Mouse (Mus musculus): ENCODE measurements at regions not wholly inside any gene's neighbourhood (a gene's known extent, or its start where the extent isn't known, plus 50 kb on each side); places are given as distances from the start of the nearest gene placed in this dataset.

- Histone ChIP-seq H3K4me1 (ENCODE audit: control insufficient read depth, insufficient read depth, low read length) (no peaks in the 10 kb centered on the region), H3K9ac (ENCODE audit: low read depth, low read length) (no peak overlapping the region), H3K9me3 (replicated peaks; ENCODE audit: control insufficient read depth, low read length) (no peaks in the 10 kb centered on the region), H3K27me3 (ENCODE audit: control insufficient read depth, insufficient read depth, low read length) (no peaks in the 10 kb centered on the region), H3K27ac (ENCODE audit: low read depth, low read length) (no peak overlapping the region), H3K36me3 (ENCODE audit: control insufficient read depth, insufficient read depth, low read length) (no peaks in the 10 kb centered on the region), H3K4me2 (no peak overlapping the region), H3K4me3 (ENCODE audit: low read depth, low read length) (no peak overlapping the region)
- 72% methylated on average over 4 of the region's 4 CpGs for WGBS (ENCODE audit: insufficient replicate concordance)
- no peak for ATAC-seq (replicated peaks; ENCODE audit: insufficient number of reproducible peaks, low FRiP score, low TSS enrichment)
Observed at GRCm38 (mm10) chr5:41563441-41563840, 144.5 kb downstream of the Rab28 start.

- Histone ChIP-seq H3K4me3 (ENCODE audit: low read depth, low read length) (no peak overlapping the region), H3K4me2 (no peak overlapping the region)
- 81% methylated on average over 1 of the region's 1 CpGs for WGBS (ENCODE audit: insufficient replicate concordance)
Observed at GRCm38 (mm10) chr5:41562299-41562698, 145.7 kb downstream of the Rab28 start.

GRCm38 (mm10) chr5:41556700-41557309 is 151.2 kb downstream of the Rab28 start:
- Histone ChIP-seq H3K36me3 (ENCODE audit: control insufficient read depth, insufficient read depth, low read length) (no peaks in the 10 kb centered on the region), H3K4me2 (peak overlapping the region; percentile 65), H3K27me3 (ENCODE audit: control insufficient read depth, insufficient read depth, low read length) (no peaks in the 10 kb centered on the region), H3K4me1 (ENCODE audit: control insufficient read depth, insufficient read depth, low read length) (no peaks in the 10 kb centered on the region), H3K4me3 (ENCODE audit: low read depth, low read length) (peak overlapping the region; percentile 27), H3K27ac (ENCODE audit: low read depth, low read length) (no peak overlapping the region), H3K9ac (ENCODE audit: low read depth, low read length) (no peak overlapping the region), H3K9me3 (replicated peaks; ENCODE audit: control insufficient read depth, low read length) (no peaks in the 10 kb centered on the region)
- ATAC-seq (replicated peaks; ENCODE audit: insufficient number of reproducible peaks, low FRiP score, low TSS enrichment): no peak
- 36% methylated on average over 24 of the region's 24 CpGs for WGBS (ENCODE audit: insufficient replicate concordance)

More at GRCm38 (mm10) chr5:41562299-41562698, 145.7 kb downstream of the Rab28 start:
- no peaks in the 10 kb centered on the region for H3K4me1 ChIP-seq (ENCODE audit: control insufficient read depth, insufficient read depth, low read length)
- H3K9ac ChIP-seq (ENCODE audit: low read depth, low read length): no peak overlapping the region
- no peaks in the 10 kb centered on the region for H3K27me3 ChIP-seq (ENCODE audit: control insufficient read depth, insufficient read depth, low read length)
- H3K27ac ChIP-seq (ENCODE audit: low read depth, low read length): no peak overlapping the region
- no peaks in the 10 kb centered on the region for H3K36me3 ChIP-seq (ENCODE audit: control insufficient read depth, insufficient read depth, low read length)
- H3K9me3 ChIP-seq (replicated peaks; ENCODE audit: control insufficient read depth, low read length): no peaks in the 10 kb centered on the region
- no peak for ATAC-seq (replicated peaks; ENCODE audit: insufficient number of reproducible peaks, low FRiP score, low TSS enrichment)

- Histone ChIP-seq H3K4me2 (no peak overlapping the region), H3K9me3 (replicated peaks; ENCODE audit: control insufficient read depth, low read length) (no peaks in the 10 kb centered on the region), H3K27me3 (ENCODE audit: control insufficient read depth, insufficient read depth, low read length) (no peaks in the 10 kb centered on the region), H3K4me3 (ENCODE audit: low read depth, low read length) (no peak overlapping the region), H3K36me3 (ENCODE audit: control insufficient read depth, insufficient read depth, low read length) (no peaks in the 10 kb centered on the region), H3K4me1 (ENCODE audit: control insufficient read depth, insufficient read depth, low read length) (no peaks in the 10 kb centered on the region), H3K27ac (ENCODE audit: low read depth, low read length) (no peak overlapping the region), H3K9ac (ENCODE audit: low read depth, low read length) (no peak overlapping the region)
- ATAC-seq (replicated peaks; ENCODE audit: insufficient number of reproducible peaks, low FRiP score, low TSS enrichment): no peak
- WGBS (ENCODE audit: insufficient replicate concordance): 64% methylated on average over 3 of the region's 3 CpGs
Observed at GRCm38 (mm10) chr5:41554312-41554711, 153.6 kb downstream of the Rab28 start.

GRCm38 (mm10) chr5:41550063-41550462 is 157.9 kb downstream of the Rab28 start:
- no peak for ATAC-seq (replicated peaks; ENCODE audit: insufficient number of reproducible peaks, low FRiP score, low TSS enrichment)
- H3K4me1 ChIP-seq (ENCODE audit: control insufficient read depth, insufficient read depth, low read length): no peaks in the 10 kb centered on the region
- 75% methylated on average over 2 of the region's 2 CpGs for WGBS (ENCODE audit: insufficient replicate concordance)
- no peaks in the 10 kb centered on the region for H3K27me3 ChIP-seq (ENCODE audit: control insufficient read depth, insufficient read depth, low read length)
- no peak overlapping the region for H3K4me2 ChIP-seq
- no peak overlapping the region for H3K4me3 ChIP-seq (ENCODE audit: low read depth, low read length)
- no peaks in the 10 kb centered on the region for H3K9me3 ChIP-seq (replicated peaks; ENCODE audit: control insufficient read depth, low read length)
- no peak overlapping the region for H3K9ac ChIP-seq (ENCODE audit: low read depth, low read length)
- H3K36me3 ChIP-seq (ENCODE audit: control insufficient read depth, insufficient read depth, low read length): no peaks in the 10 kb centered on the region
- H3K27ac ChIP-seq (ENCODE audit: low read depth, low read length): no peak overlapping the region

- Histone ChIP-seq H3K36me3 (ENCODE audit: control insufficient read depth, insufficient read depth, low read length) (no peaks in the 10 kb centered on the region), H3K4me3 (ENCODE audit: low read depth, low read length) (no peak overlapping the region), H3K27ac (ENCODE audit: low read depth, low read length) (no peak overlapping the region), H3K4me1 (ENCODE audit: control insufficient read depth, insufficient read depth, low read length) (no peaks in the 10 kb centered on the region), H3K27me3 (ENCODE audit: control insufficient read depth, insufficient read depth, low read length) (no peaks in the 10 kb centered on the region), H3K9me3 (replicated peaks; ENCODE audit: control insufficient read depth, low read length) (no peaks in the 10 kb centered on the region), H3K9ac (ENCODE audit: low read depth, low read length) (no peak overlapping the region), H3K4me2 (no peak overlapping the region)
- ATAC-seq (replicated peaks; ENCODE audit: insufficient number of reproducible peaks, low FRiP score, low TSS enrichment): no peak
- WGBS (ENCODE audit: insufficient replicate concordance): 55% methylated on average over 4 of the region's 4 CpGs
Observed at GRCm38 (mm10) chr5:41546909-41547308, 161.0 kb downstream of the Rab28 start.

- 9% methylated on average over 1 of the region's 1 CpGs for WGBS (ENCODE audit: insufficient replicate concordance)
- H3K9ac ChIP-seq (ENCODE audit: low read depth, low read length): no peak overlapping the region
Observed at GRCm38 (mm10) chr5:41540789-41541188, 167.2 kb downstream of the Rab28 start.

GRCm38 (mm10) chr5:41534598-41534997 is 173.4 kb downstream of the Rab28 start:
- Histone ChIP-seq H3K4me1 (ENCODE audit: control insufficient read depth, insufficient read depth, low read length) (no peaks in the 10 kb centered on the region), H3K27me3 (ENCODE audit: control insufficient read depth, insufficient read depth, low read length) (no peaks in the 10 kb centered on the region), H3K9me3 (replicated peaks; ENCODE audit: control insufficient read depth, low read length) (no peaks in the 10 kb centered on the region), H3K36me3 (ENCODE audit: control insufficient read depth, insufficient read depth, low read length) (no peaks in the 10 kb centered on the region), H3K9ac (ENCODE audit: low read depth, low read length) (no peak overlapping the region), H3K4me2 (no peak overlapping the region), H3K4me3 (ENCODE audit: low read depth, low read length) (no peak overlapping the region), H3K27ac (ENCODE audit: low read depth, low read length) (no peak overlapping the region)
- WGBS (ENCODE audit: insufficient replicate concordance): 63% methylated on average over 2 of the region's 2 CpGs
- no peak for ATAC-seq (replicated peaks; ENCODE audit: insufficient number of reproducible peaks, low FRiP score, low TSS enrichment)

More at GRCm38 (mm10) chr5:41540789-41541188, 167.2 kb downstream of the Rab28 start:
- H3K27me3 ChIP-seq (ENCODE audit: control insufficient read depth, insufficient read depth, low read length): no peaks in the 10 kb centered on the region
- no peak overlapping the region for H3K4me3 ChIP-seq (ENCODE audit: low read depth, low read length)
- H3K9me3 ChIP-seq (replicated peaks; ENCODE audit: control insufficient read depth, low read length): no peaks in the 10 kb centered on the region
- H3K27ac ChIP-seq (ENCODE audit: low read depth, low read length): no peak overlapping the region
- ATAC-seq (replicated peaks; ENCODE audit: insufficient number of reproducible peaks, low FRiP score, low TSS enrichment): no peak
- H3K36me3 ChIP-seq (ENCODE audit: control insufficient read depth, insufficient read depth, low read length): no peaks in the 10 kb centered on the region
- H3K4me2 ChIP-seq: no peak overlapping the region
- no peaks in the 10 kb centered on the region for H3K4me1 ChIP-seq (ENCODE audit: control insufficient read depth, insufficient read depth, low read length)
